Mouse (Mus musculus): Measurements from ENCODE around the gene Coq8a. TPM values are rescaled to one million over a fixed set of nuclear protein-coding genes. Genes with fewer than 3 reads are reported as not detected.

The Coq8a gene
- total RNA-seq (2017), result 7.4 to 10.1 TPM (median 9.0 TPM) in 3 replicates

GRCm38 (mm10) chr1:180198959-180199714, at the start of gene Coq8a:
TSS of gene Coq8a (minus strand) at chr1:180199602.
- no peak; the same call in 1 of the 2 replicates for ATAC-seq (replicated peaks; ENCODE audit: insufficient number of reproducible peaks, low FRiP score, low TSS enrichment, poor library complexity, severe bottlenecking)

- no peak for ATAC-seq (replicated peaks; ENCODE audit: insufficient number of reproducible peaks, low FRiP score, low TSS enrichment, poor library complexity, severe bottlenecking)
These were observed 49.3 kb upstream of the Coq8a start for GRCm38 (mm10) chr1:180248593-180249146.

- no peak for ATAC-seq (replicated peaks; ENCODE audit: insufficient number of reproducible peaks, low FRiP score, low TSS enrichment, poor library complexity, severe bottlenecking)
These were observed 48.5 kb upstream of the Coq8a start for GRCm38 (mm10) chr1:180247901-180248300.

DNA sequence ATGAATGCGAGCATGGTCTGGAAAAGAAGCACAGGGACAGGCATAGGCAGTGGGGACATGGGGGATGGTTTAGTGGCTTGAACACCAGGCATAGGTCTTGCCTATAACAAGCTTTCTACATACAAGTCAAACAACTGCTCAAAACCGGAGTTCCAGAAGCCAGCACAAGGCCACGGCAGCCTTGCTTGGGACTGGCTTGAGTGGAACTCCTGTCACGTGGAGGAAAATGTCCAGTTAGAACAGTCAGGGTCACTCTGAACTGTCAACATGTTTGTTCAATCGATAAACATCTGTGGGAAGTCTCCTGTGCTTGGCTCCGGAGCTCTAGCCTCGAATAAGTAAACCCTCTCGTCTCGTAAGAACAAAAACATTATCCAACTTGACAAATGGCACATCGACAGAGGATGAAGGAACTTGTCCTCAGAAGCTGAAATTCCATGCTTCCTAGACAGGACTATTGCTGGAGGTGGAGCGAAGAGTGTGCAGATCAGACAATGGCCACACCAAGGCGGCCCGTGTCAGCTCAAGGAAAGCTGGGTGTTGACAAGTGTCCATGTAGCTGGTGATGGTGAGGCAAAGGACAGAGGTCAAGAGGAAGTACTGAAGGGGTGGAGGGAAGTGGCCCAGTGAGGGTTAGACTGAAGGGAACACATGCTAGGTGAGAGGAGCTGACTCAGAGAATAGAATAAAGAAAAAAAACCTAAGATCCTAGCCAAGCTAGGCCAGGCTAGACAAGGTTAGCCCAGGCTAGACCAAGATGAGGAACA, 46.5 kb upstream of the Coq8a start:
- peak; percentile 19; the same call in 1 of the 2 replicates for ATAC-seq (replicated peaks; ENCODE audit: insufficient number of reproducible peaks, low FRiP score, low TSS enrichment, poor library complexity, severe bottlenecking)

- no peak for ATAC-seq (replicated peaks; ENCODE audit: insufficient number of reproducible peaks, low FRiP score, low TSS enrichment, poor library complexity, severe bottlenecking)
These were observed 32.3 kb upstream of the Coq8a start for GRCm38 (mm10) chr1:180231729-180232128.

DNA sequence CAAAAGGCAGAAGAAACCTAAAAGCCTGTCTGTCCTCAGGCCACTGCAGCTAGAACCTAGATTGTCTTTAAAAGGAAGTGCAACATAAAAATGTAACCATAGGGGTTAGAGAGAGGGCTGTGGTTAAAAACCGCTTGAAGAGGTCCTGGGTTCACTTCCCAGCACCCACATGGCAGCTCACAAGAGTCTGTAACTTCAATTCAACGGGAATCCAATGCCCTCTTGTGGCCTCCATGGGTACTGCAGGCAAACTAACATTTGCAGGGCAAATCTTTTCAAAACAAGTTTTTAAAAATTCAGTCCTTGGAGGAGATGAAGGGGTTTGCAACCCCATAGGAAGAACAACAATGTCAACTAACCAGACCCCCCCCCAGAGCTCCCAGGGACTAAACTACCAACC, 31.2 kb upstream of the Coq8a start:
- no peak for ATAC-seq (replicated peaks; ENCODE audit: insufficient number of reproducible peaks, low FRiP score, low TSS enrichment, poor library complexity, severe bottlenecking)

- ATAC-seq (replicated peaks; ENCODE audit: insufficient number of reproducible peaks, low FRiP score, low TSS enrichment, poor library complexity, severe bottlenecking), result no peak
These were observed 30.5 kb upstream of the Coq8a start for GRCm38 (mm10) chr1:180229906-180230305.

DNA sequence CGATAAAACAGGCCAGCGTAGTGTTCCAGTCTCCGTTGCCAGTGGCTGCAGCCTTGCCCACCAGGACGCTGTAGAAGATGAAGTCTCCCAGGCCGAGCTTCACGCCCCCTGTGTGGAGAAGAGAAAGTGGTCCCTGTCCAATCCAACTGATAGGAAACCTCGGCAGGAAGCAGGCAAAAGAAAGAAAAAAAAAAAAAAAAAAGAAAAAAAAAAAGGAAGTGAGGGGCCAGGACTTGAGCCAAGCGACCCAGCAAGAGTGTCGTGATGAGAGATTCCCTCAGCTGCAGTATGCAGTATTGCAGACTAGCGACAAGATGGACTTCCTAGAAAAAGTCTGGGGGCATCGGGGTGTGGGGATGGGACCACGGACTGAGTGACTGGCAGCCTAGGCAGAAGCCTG, 29.5 kb upstream of the Coq8a start:
- ATAC-seq (replicated peaks; ENCODE audit: insufficient number of reproducible peaks, low FRiP score, low TSS enrichment, poor library complexity, severe bottlenecking), result no peak

GRCm38 (mm10) chr1:180226766-180227165, 27.4 kb upstream of the Coq8a start:
- no peak for ATAC-seq (replicated peaks; ENCODE audit: insufficient number of reproducible peaks, low FRiP score, low TSS enrichment, poor library complexity, severe bottlenecking)

DNA sequence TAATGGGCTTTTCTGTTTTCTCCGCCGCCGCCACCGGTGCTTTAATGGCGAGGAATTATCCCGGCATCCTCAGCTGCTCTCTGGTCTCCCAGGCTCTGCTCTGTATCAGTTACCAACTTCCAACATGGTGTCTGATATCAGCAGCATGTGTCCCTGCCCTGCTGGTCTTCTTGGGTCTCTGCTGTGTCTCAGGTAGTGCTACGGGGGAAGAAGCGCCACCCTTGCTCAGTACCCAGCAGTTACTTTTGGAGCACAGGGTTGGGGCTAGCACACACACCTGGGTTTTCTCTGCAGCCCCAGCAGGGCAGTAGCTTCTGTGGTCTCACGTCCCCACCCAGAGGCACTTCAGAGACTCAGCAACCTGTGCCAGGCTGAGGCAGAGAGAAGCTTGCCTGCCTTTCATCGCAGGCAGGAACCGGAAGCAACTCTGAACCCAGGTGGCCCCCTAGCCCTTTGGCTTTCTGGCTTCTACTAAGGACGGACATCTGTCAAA, 26.9 kb upstream of the Coq8a start:
- no peak for ATAC-seq (replicated peaks; ENCODE audit: insufficient number of reproducible peaks, low FRiP score, low TSS enrichment, poor library complexity, severe bottlenecking)

- ATAC-seq (replicated peaks; ENCODE audit: insufficient number of reproducible peaks, low FRiP score, low TSS enrichment, poor library complexity, severe bottlenecking), result peak; percentile 58
These were observed 26.3 kb upstream of the Coq8a start for GRCm38 (mm10) chr1:180225500-180226220.

DNA sequence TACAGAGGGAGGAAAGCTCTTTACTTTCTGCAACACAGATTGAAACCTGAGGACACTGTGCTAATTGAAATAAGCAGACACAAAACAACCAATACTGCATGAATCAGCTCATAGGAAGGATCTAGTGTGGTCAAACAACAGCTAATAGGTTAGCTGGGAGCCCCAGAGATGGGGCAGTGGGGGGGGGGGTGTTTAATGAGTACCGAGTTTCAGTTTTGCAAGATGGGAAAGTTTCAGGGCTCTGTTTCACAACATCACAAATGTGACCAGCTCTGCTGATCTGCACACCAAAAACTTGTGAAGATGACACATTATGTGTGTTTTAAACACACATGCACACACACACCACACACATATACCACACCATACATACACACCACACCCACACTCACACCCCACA, 22.6 kb upstream of the Coq8a start:
- no peak for ATAC-seq (replicated peaks; ENCODE audit: insufficient number of reproducible peaks, low FRiP score, low TSS enrichment, poor library complexity, severe bottlenecking)

- ATAC-seq (replicated peaks; ENCODE audit: insufficient number of reproducible peaks, low FRiP score, low TSS enrichment, poor library complexity, severe bottlenecking), result no peak
These were observed 21.6 kb upstream of the Coq8a start for GRCm38 (mm10) chr1:180220791-180221542.

GRCm38 (mm10) chr1:180216541-180217276, 17.3 kb upstream of the Coq8a start:
- ATAC-seq (replicated peaks; ENCODE audit: insufficient number of reproducible peaks, low FRiP score, low TSS enrichment, poor library complexity, severe bottlenecking), result no peak

DNA sequence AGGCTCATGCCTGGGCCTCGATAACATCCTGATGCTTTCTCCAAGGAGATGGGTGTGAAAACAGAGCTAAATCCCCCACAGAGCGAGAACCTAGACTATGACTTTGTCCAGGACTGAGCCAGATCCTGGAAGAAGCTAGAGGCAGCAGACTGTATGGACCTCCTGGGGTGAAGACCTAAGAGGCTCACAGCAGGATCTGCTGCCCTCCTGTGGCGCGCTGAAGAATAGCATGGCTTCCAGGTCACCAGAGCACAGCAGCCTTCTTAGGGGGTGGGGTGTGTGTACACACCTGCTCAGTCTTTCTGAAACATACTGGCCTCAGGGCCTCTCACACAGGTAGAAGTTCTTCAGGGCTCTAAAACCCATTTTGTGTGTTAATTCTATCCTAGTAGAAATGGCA, 15.6 kb upstream of the Coq8a start:
- ATAC-seq (replicated peaks; ENCODE audit: insufficient number of reproducible peaks, low FRiP score, low TSS enrichment, poor library complexity, severe bottlenecking), result peak; percentile 94

DNA sequence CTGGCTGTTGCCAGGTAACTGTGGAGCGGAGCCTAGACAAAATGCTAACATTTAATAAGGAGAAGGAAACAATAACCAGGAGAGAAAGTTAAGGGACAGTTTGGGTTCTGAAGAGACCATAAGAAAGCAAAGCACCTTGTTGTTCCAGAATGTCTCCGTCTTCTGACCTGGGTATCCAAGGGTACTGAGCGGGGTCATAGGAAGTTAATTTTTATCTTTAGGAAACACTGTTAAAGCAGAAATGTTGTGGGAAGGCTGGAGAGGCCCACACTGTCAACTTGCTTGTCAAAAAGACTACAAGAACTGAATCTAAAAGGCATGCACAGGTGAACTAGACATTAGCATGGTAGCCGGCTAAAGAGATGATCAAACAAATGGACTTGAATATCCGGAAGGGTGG, 13.5 kb upstream of the Coq8a start:
- ATAC-seq (replicated peaks; ENCODE audit: insufficient number of reproducible peaks, low FRiP score, low TSS enrichment, poor library complexity, severe bottlenecking), result no peak

GRCm38 (mm10) chr1:180210781-180211271, 11.4 kb upstream of the Coq8a start:
- ATAC-seq (replicated peaks; ENCODE audit: insufficient number of reproducible peaks, low FRiP score, low TSS enrichment, poor library complexity, severe bottlenecking), result no peak

DNA sequence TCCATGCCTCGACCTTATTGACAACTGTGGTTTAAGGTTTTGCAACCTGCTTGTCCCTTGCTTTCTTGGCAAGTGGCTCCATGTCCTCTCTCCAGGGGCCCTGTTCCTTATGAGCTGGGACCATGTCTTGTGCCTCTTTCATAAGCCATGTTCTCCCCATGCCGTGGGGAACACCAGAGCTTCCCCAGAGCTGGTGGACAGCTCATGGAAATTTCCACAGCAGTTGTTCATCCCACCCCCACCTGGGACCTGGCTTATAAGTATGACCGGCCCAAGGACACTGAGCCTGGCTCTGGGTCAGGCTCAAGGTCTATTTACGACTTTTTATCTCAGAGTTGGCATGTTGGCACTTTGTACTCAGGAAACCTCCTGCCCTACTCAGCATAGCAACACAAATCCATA, 10.6 kb upstream of the Coq8a start:
- ATAC-seq (replicated peaks; ENCODE audit: insufficient number of reproducible peaks, low FRiP score, low TSS enrichment, poor library complexity, severe bottlenecking), result no peak
